Comparison of ENCODE assay signal across 15 mouse cellular contexts in the genomic region with DNA sequence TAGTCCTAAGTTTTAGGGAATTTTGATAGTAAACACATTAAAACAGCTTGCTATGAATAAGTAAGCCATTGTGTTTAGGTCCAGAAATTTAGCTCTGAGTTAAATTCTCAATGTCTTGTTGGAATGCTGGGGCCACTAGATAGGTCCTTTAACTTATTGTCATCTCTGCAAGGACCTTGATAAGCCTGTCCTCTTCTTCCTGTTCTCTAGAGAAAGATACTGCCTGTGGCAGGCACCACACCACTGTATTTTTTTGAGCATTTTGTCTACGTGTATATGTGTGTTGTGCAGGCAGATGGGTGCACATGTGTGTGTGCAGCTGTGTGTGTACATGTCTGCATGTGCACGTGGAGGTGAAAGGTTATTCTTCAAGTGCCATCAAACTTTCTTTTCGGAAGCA.
"Had no signal": no experiment of that assay in that cellular context is flagged by ENCODE, and none has a peak within 500 bp of the region (broad histone marks: within the 10 kb centered on the region; RNA-seq: fewer than 3 reads in every experiment).

No protein-coding gene starts in this region.

- H3K4me3 ChIP-seq: intestine, embryonic 15.5 days; layer of hippocampus, adult 2 months; liver, embryonic 15.5 days; lung, embryonic 15.5 days; midbrain, embryonic 10.5 days; myocyte; neural tube, embryonic 15.5 days had no signal

- ATAC-seq: intestine, embryonic 15.5 days had no signal

- H3K4me2 ChIP-seq: intestine, embryonic 15.5 days; liver, embryonic 15.5 days; lung, embryonic 15.5 days; neural tube, embryonic 15.5 days had no signal

- H3K9me3 ChIP-seq: intestine, embryonic 15.5 days; liver, embryonic 15.5 days; lung, embryonic 15.5 days; midbrain, embryonic 10.5 days; neural tube, embryonic 15.5 days had no signal

- H3K4me1 ChIP-seq: intestine, embryonic 15.5 days had no signal

- H3K9ac ChIP-seq: intestine, embryonic 15.5 days; liver, embryonic 15.5 days; lung, embryonic 15.5 days; neural tube, embryonic 15.5 days had no signal

- H3K36me3 ChIP-seq: intestine, embryonic 15.5 days; liver, embryonic 15.5 days; lung, embryonic 15.5 days had no signal

- H3K27ac ChIP-seq: intestine, embryonic 15.5 days; layer of hippocampus, adult 2 months; liver, embryonic 15.5 days; lung, embryonic 15.5 days; midbrain, embryonic 10.5 days; neural tube, embryonic 15.5 days had no signal

- H3K27me3 ChIP-seq: intestine, embryonic 15.5 days; liver, embryonic 15.5 days; lung, embryonic 15.5 days; neural tube, embryonic 15.5 days had no signal

- DNase-seq: kidney, adult 18-20 months; kidney, postnatal 10 days; kidney, postnatal 4 days; left cerebral cortex, postnatal 4 days; lung, postnatal 14 days; midbrain, embryonic 14.5 days; right cerebral cortex, postnatal 14 days; thymus, postnatal 36 days had no signal
